Comparison of ENCODE assay signal across 32 mouse cellular contexts in the genomic region with DNA sequence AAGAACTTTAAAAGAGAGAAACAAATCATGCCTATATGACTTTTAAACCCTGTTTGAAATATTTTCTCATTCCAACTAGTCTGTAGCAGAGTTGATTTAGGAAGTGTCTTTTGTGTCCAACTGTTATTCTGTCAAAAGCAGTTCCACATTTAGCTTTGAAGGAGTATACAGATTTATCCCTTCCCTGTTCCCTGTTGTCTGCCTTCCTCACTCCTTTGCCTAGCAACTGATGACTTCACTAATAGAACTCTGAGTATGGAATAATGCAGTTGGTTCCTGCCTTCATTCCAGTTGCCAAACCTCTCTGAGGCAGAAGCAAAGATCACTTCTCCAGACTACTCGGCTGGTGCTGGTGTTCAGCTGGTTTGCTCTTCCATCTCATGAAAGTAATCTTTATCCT. TPM values are rescaled to one million over a fixed set of nuclear protein-coding genes. Genes with fewer than 3 reads are reported as not detected.
DNase-seq lines count a peak whose midpoint lies in the region; ATAC-seq and TF ChIP-seq lines count a peak whose summit lies in the region.
"Had no signal": no experiment of that assay in that cellular context is flagged by ENCODE, and none has a peak within 500 bp of the region (broad histone marks: within the 10 kb centered on the region; RNA-seq: fewer than 3 reads in every experiment).

A gene (plus strand): TSS at position 301 of the 400 bp plus-strand sequence.

- 77% methylated on average over 1 of the region's 1 CpGs for WGBS in embryonic facial prominence, embryonic 14.5 days
- 86% methylated on average over 1 of the region's 1 CpGs for WGBS in embryonic facial prominence, embryonic 10.5 days
- WGBS in hindbrain, postnatal 0 days, result 73% methylated on average over 1 of the region's 1 CpGs
- 71% methylated on average over 1 of the region's 1 CpGs for WGBS in hindbrain, embryonic 13.5 days
- 76% methylated on average over 1 of the region's 1 CpGs for WGBS in limb, embryonic 15.5 days

- no peaks in the 10 kb centered on the region for H3K9me3 ChIP-seq in embryonic facial prominence, embryonic 14.5 days (ENCODE audit: control insufficient read depth, low read length)
- H3K9me3 ChIP-seq in embryonic facial prominence, embryonic 10.5 days, result no peaks in the 10 kb centered on the region
- H3K9me3 ChIP-seq in hindbrain, postnatal 0 days (ENCODE audit: low read length), result no peaks in the 10 kb centered on the region
- no peaks in the 10 kb centered on the region for H3K9me3 ChIP-seq in hindbrain, embryonic 13.5 days
- H3K9me3 ChIP-seq in limb, embryonic 15.5 days, result no peaks in the 10 kb centered on the region
- H3K9me3 ChIP-seq: G1E; hindbrain, embryonic 12.5 days; kidney, embryonic 15.5 days; lung, embryonic 15.5 days; neural tube, embryonic 12.5 days had no signal

- no peak for TF ChIP-seq POLR2A in brain, embryonic 14.5 days (IDR thresholded peaks at IDR 0.05; ENCODE audit: borderline replicate concordance, extremely low read depth, insufficient read depth, insufficient read length, poor library complexity, severe bottlenecking)

- no peak within 1 kb of the TSS for H3K4me3 ChIP-seq in embryonic facial prominence, embryonic 14.5 days (ENCODE audit: low read depth, low read length)
- no peak within 1 kb of the TSS for H3K4me3 ChIP-seq in embryonic facial prominence, embryonic 10.5 days
- no peak within 1 kb of the TSS for H3K4me3 ChIP-seq in hindbrain, postnatal 0 days (ENCODE audit: low read length)
- H3K4me3 ChIP-seq in hindbrain, embryonic 13.5 days, result no peak within 1 kb of the TSS
- no peak within 1 kb of the TSS for H3K4me3 ChIP-seq in limb, embryonic 15.5 days
- H3K4me3 ChIP-seq: hindbrain, embryonic 12.5 days; kidney, embryonic 15.5 days; layer of hippocampus, adult 2 months; lung, embryonic 15.5 days; myocyte; neural tube, embryonic 12.5 days had no signal

- H3K27ac ChIP-seq in embryonic facial prominence, embryonic 14.5 days (replicated peaks; ENCODE audit: low read depth, low read length), result no peak within 1 kb of the TSS
- H3K27ac ChIP-seq in embryonic facial prominence, embryonic 10.5 days (replicated peaks), result no peak within 1 kb of the TSS
- H3K27ac ChIP-seq in hindbrain, postnatal 0 days, result no peak within 1 kb of the TSS
- no peak within 1 kb of the TSS for H3K27ac ChIP-seq in hindbrain, embryonic 13.5 days
- no peak within 1 kb of the TSS for H3K27ac ChIP-seq in limb, embryonic 15.5 days
- H3K27ac ChIP-seq: hindbrain, embryonic 12.5 days; kidney, embryonic 15.5 days; layer of hippocampus, adult 2 months; lung, embryonic 15.5 days; neural tube, embryonic 12.5 days had no signal

- no peaks in the 10 kb centered on the region for H3K27me3 ChIP-seq in embryonic facial prominence, embryonic 14.5 days (replicated peaks; ENCODE audit: control insufficient read depth, insufficient read depth, low read length)
- H3K27me3 ChIP-seq in embryonic facial prominence, embryonic 10.5 days (replicated peaks; ENCODE audit: low read depth, poor library complexity, severe bottlenecking), result no peaks in the 10 kb centered on the region
- H3K27me3 ChIP-seq in hindbrain, postnatal 0 days (ENCODE audit: insufficient read depth, low read length), result no peaks in the 10 kb centered on the region
- H3K27me3 ChIP-seq in hindbrain, embryonic 13.5 days, result no peaks in the 10 kb centered on the region
- H3K27me3 ChIP-seq in limb, embryonic 15.5 days, result no peaks in the 10 kb centered on the region
- H3K27me3 ChIP-seq: hindbrain, embryonic 12.5 days; kidney, embryonic 15.5 days; lung, embryonic 15.5 days; neural tube, embryonic 12.5 days had no signal

- TF ChIP-seq CTCF in hindbrain, postnatal 0 days (IDR thresholded peaks at IDR 0.05; ENCODE audit: low read depth), result no peak
- TF ChIP-seq CTCF in brain, embryonic 14.5 days (IDR thresholded peaks at IDR 0.05; ENCODE audit: borderline replicate concordance, extremely low read depth, insufficient read depth, insufficient read length), result no peak

- no peak within 1 kb of the TSS for H3K9ac ChIP-seq in embryonic facial prominence, embryonic 14.5 days (ENCODE audit: low read depth, low read length)
- H3K9ac ChIP-seq in hindbrain, postnatal 0 days (replicated peaks; ENCODE audit: low read length), result no peak within 1 kb of the TSS
- no peak within 1 kb of the TSS for H3K9ac ChIP-seq in hindbrain, embryonic 13.5 days
- H3K9ac ChIP-seq in limb, embryonic 15.5 days, result no peak within 1 kb of the TSS
- H3K9ac ChIP-seq: forebrain, postnatal 0 days; hindbrain, embryonic 12.5 days; kidney, embryonic 15.5 days; lung, embryonic 15.5 days; neural tube, embryonic 12.5 days had no signal

- H3K36me3 ChIP-seq in embryonic facial prominence, embryonic 14.5 days (ENCODE audit: control insufficient read depth, insufficient read depth, low read length), result no peaks in the 10 kb centered on the region
- no peaks in the 10 kb centered on the region for H3K36me3 ChIP-seq in embryonic facial prominence, embryonic 10.5 days (replicated peaks)
- H3K36me3 ChIP-seq in hindbrain, postnatal 0 days (ENCODE audit: insufficient read depth, low read length), result no peaks in the 10 kb centered on the region
- H3K36me3 ChIP-seq in hindbrain, embryonic 13.5 days, result no peaks in the 10 kb centered on the region
- no peaks in the 10 kb centered on the region for H3K36me3 ChIP-seq in limb, embryonic 15.5 days
- H3K36me3 ChIP-seq: G1E; hindbrain, embryonic 12.5 days; kidney, embryonic 15.5 days; lung, embryonic 15.5 days; neural tube, embryonic 12.5 days had no signal

- H3K4me2 ChIP-seq in embryonic facial prominence, embryonic 14.5 days (ENCODE audit: low read depth, low read length), result no peak within 1 kb of the TSS
- no peak within 1 kb of the TSS for H3K4me2 ChIP-seq in hindbrain, postnatal 0 days (ENCODE audit: low read depth, low read length)
- no peak within 1 kb of the TSS for H3K4me2 ChIP-seq in hindbrain, embryonic 13.5 days
- H3K4me2 ChIP-seq in limb, embryonic 15.5 days, result no peak within 1 kb of the TSS
- H3K4me2 ChIP-seq: hindbrain, embryonic 12.5 days; kidney, embryonic 15.5 days; liver, embryonic 11.5 days; lung, embryonic 15.5 days; midbrain, embryonic 11.5 days; neural tube, embryonic 12.5 days had no signal

- no peaks in the 10 kb centered on the region for H3K4me1 ChIP-seq in embryonic facial prominence, embryonic 14.5 days (ENCODE audit: control insufficient read depth, insufficient read depth, low read length)
- no peaks in the 10 kb centered on the region for H3K4me1 ChIP-seq in embryonic facial prominence, embryonic 10.5 days
- H3K4me1 ChIP-seq in hindbrain, postnatal 0 days (ENCODE audit: insufficient read depth, low read length), result no peaks in the 10 kb centered on the region
- no peaks in the 10 kb centered on the region for H3K4me1 ChIP-seq in hindbrain, embryonic 13.5 days (replicated peaks)
- no peaks in the 10 kb centered on the region for H3K4me1 ChIP-seq in limb, embryonic 15.5 days
- H3K4me1 ChIP-seq: hindbrain, embryonic 12.5 days; kidney, embryonic 15.5 days; lung, embryonic 15.5 days; neural tube, embryonic 12.5 days had no signal

- no peak for DNase-seq in embryonic facial prominence, embryonic 14.5 days (ENCODE audit: low spot score)
- DNase-seq in embryonic facial prominence, embryonic 10.5 days (ENCODE audit: low spot score), result no peak
- DNase-seq in hindbrain, postnatal 0 days (ENCODE audit: low spot score), result peak; percentile 1
- peak; percentile 3 for DNase-seq in brain, embryonic 14.5 days (ENCODE audit: low read depth)
- DNase-seq in cerebellum, postnatal 10 days, result no peak
- DNase-seq: adrenal gland, postnatal 10 days; cerebellum, adult 18-20 months; cerebellum, postnatal 14 days; forebrain, postnatal 0 days; heart, postnatal 14 days; kidney, adult 11 months; kidney, postnatal 36 days; left cerebral cortex, postnatal 4 days; right cerebral cortex, adult 18-20 months; spleen, adult 18-20 months; thymus, postnatal 14 days had no signal

- no peak for ATAC-seq in embryonic facial prominence, embryonic 14.5 days (ENCODE audit: low read depth)
- ATAC-seq in hindbrain, postnatal 0 days, result no peak
- ATAC-seq in hindbrain, embryonic 13.5 days (ENCODE audit: low FRiP score), result no peak
- ATAC-seq in limb, embryonic 15.5 days (ENCODE audit: insufficient number of reproducible peaks, low FRiP score, low TSS enrichment, low read depth), result no peak
- ATAC-seq: forebrain, postnatal 0 days; inflammation-experienced regulatory T-cells, adult 6 months had no signal

RNA-seq across cellular contexts. Expression of the gene that starts here (rescaled TPM):
- polyA plus RNA-seq in embryonic facial prominence, embryonic 14.5 days (2014; fragmentation: Nextera tagmentation; extraction: Ambion mirVana), result 39.4 and 41.1 TPM in 2 replicates
- not detected in 2 replicates for polyA plus RNA-seq in embryonic facial prominence, embryonic 10.5 days (2016; fragmentation: Nextera tagmentation; extraction: Ambion mirVana)
- 2.6 and 2.7 TPM in 2 replicates for total RNA-seq in hindbrain, postnatal 0 days (2014; rRNA removed)
- polyA plus RNA-seq in hindbrain, postnatal 0 days (2015; fragmentation: Nextera tagmentation; extraction: Ambion mirVana), result 9.1 and 9.7 TPM in 2 replicates
- polyA plus RNA-seq in hindbrain, embryonic 13.5 days (2015; fragmentation: Nextera tagmentation; extraction: Ambion mirVana), result 3.8 and 5.9 TPM in 2 replicates
- polyA plus RNA-seq in brain, embryonic 14.5 days (2012; rRNA removed), result 4.1 and 5.9 TPM in 2 replicates
- polyA plus RNA-seq in limb, embryonic 15.5 days (2015; fragmentation: Nextera tagmentation; extraction: Ambion mirVana), result 15.1 and 35.9 TPM in 2 replicates
- total RNA-seq: G1E; granulocyte monocyte progenitor cell, adult 5-6 weeks; heart, postnatal 14 days; left cerebral cortex, postnatal 4 days; megakaryocyte progenitor cell, adult 5-6 weeks had no signal
- polyA plus RNA-seq: forebrain, embryonic 11.5 days; G1E; inflammation-experienced regulatory T-cells, adult 6 months; liver, embryonic 11.5 days; midbrain, postnatal 0 days had no signal

Comparison
In these comparisons a context has a peak if more than half of its experiments do, and no peak if none do; other contexts are left out.
1. DNase-seq: peak in hindbrain, postnatal 0 days (single experiment) and brain, embryonic 14.5 days (single experiment); none in embryonic facial prominence, embryonic 14.5 days (single experiment), embryonic facial prominence, embryonic 10.5 days (single experiment) and cerebellum, postnatal 10 days (0 of 2).